Mouse (Mus musculus) heart, adult 18-20 months (tissue): ENCODE data around the gene Ilkap. TPM values are rescaled to one million over a fixed set of nuclear protein-coding genes. Genes with fewer than 3 reads are reported as not detected.

ENCODE experiments used
- DNase-seq, 2 experiments: peaks; one replicate each; pipeline ENCODE4 v3.0.0; 2021 to 2022; ENCODE audit warnings: mixed read lengths in 1 of 2
- long read RNA-seq, 2 experiments: library from polyadenylated mRNA; stranded (forward); transcript quantifications; one replicate each; pipeline ENCODE4 v2.0.0; 2021
- total RNA-seq, 2 experiments: library from RNA; stranded (reverse); gene quantifications; 2 replicates each; pipeline ENCODE4 v1.2.3; 2021

Ilkap gene
- total RNA-seq, result 10 to 100 TPM; 46.9 to 51.0 TPM
- long read RNA-seq, experiment 1, transcript Ilkap-201 (12 exons, 1,368 nt), result major isoform, 37 of 60 reads
- long read RNA-seq, experiment 1, partial matches to known transcripts, result 0 of 60 reads
- long read RNA-seq, experiment 1, other reads (novel, unspliced or antisense), result 21 of 60 reads
- long read RNA-seq, experiment 2, transcript Ilkap-201 (12 exons, 1,368 nt), result major isoform, 18 of 37 reads
- long read RNA-seq, experiment 2, partial matches to known transcripts, result 1 of 37 reads
- long read RNA-seq, experiment 2, other reads (novel, unspliced or antisense), result 17 of 37 reads

DNA sequence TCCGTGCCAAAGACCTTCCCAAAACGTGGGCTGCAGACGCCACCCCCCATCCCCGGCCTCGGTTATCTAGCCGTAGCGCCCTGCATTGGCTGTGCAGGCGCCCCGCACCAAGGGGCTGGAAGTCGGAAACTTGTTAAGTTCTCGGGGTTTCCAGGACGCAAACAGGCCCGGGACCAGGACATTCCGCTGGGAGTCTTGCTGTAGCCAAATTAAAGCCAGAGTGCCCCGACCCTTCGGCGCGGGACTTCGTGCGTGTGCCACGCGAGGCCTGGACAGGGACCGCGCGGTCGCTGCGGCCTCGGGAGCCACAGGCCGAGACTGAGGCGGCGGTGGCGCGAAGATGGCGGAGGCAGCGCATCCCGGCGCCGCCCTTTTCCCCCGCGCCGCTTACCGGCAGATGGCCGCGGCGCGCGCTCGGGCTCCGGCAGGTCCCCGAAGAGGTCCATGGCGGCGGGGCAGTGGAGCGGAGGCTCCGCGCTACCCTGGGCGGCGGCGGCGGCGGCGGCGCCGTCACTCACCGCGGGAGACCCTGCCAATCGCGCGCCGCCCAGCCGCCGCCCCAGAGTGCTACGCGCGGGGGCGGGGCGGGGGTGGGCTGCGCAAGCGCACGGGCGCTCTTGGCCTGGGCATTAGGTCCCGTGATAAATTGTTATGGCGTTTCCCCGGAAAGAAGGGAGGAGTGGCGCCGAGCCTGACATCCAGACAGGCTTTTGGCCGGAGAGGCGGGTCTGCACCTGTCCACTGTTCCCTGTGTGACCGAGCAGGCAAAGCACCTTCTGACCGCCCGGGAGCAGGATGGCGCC, at the start of gene Ilkap:
Gene Ilkap (minus strand): TSS at position 556 of the 803 bp plus-strand sequence.
- peak; percentile 89 to 91 for DNase-seq

DNA sequence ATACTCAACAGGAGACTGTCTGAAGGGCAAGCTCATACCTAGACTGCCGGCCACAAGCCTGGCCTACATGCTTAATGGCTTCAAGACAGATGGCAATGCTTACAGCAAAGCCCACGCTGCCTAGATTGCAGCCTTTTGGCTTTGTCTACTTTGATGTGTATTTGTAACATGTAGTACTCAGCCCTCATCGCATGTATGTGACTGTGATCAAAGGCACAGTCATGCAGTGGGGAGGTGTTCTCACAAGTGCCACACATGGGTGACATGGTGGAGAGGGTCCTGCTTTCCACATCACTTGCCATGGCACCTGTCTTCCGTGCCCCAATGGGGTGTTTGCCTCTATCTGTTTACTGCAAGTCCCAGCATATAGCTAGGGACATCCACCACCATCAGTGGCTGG, 47.9 kb upstream of the Ilkap start:
- no peak for DNase-seq

DNA sequence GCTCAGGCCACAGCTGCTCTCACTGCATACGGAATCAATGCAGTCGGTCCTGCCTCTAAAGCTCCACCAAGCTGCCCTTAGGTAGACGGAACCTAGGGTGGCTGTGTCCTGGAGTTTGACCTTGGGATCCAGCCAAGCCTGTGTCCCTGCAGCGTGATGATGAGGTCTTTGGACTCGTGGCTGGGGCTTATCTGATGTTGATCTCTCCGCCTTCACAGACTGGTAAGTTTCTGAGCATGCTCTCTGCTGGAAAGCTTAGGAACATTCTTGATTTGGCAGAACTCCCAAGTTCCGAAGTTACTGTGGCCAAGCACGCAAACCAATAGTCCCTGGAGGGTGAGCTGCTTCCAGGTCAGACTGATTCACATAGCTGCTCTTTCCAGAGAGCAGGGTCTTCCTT, 47.4 kb upstream of the Ilkap start:
- DNase-seq, result peak; percentile 93 to 95

DNA sequence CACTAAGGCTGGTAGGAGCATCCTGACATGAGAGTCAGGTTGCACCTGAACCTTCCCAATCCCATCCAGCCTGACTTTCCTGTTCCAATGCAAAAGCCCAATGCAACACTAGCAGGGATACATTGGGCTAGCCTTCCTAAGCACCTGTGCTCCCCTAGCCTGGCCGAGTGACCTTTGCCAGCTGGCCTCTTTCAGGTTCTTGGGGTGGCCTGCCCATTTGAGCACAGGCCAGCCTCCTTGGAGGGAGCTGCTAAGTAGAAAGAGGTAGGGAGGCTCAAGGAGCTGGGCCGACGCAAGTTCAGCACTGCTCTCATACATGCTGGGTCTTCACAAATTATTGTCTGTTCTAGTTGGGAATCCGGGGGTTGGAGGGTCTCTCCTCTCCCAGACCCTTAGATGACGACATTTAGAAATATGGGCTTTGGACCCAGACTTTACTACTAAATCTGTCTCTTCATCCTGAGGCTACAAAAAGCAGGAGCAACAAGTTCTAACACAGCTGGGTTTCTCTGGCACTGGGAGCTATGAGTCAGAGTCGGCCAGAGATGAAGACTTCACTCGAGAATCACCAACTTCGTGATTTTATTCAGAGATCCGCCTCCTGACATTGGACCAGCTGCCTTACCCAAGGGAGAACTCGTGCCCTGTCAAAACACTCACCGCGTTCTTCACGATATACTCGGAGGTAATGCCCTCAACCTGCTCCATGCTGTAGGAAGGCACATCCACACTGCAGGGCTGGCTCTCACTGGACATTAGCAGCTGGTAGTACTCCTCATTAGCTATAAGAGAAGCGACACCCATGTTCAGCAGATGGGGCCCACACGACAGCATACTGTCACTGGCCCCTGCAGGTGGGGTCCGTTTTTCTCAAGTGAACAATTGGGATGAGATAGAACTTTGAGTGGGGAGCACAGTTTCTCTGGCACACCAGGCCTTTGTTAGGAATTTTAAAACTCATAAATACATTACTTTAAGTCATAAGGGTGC, 46.5 kb upstream of the Ilkap start:
- DNase-seq, result peak; percentile 57 to 65

DNA sequence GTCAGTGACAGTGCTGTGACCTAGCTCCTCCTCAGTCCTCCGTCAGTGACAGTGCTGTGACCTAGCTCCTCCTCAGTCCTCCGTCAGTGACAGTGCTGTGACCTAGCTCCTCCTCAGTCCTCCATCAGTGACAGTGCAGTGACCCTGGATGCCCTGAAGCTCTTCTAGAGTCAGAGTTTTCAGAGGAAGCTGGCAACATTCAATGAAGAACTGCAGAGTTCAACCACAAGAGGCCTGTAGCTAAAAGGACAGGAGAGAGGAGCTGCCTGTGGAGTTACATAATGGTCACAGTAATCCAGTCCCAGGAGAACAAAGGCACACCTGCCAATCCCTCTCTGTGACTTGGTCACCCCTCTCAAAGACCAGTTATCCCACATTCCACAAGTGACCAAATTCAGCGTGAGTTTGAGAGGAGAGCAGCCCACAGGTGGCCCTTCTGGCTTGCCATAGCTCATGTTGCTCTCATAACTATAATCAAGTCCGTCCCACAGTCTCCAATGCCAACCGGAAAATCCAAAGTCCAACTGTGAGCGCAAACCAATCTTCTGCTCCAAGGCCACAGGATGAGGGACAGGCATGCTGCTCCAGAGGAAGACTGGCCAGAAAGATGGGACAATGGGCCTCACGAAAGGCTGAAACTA, 43.9 kb upstream of the Ilkap start:
- DNase-seq, result no peak

DNA sequence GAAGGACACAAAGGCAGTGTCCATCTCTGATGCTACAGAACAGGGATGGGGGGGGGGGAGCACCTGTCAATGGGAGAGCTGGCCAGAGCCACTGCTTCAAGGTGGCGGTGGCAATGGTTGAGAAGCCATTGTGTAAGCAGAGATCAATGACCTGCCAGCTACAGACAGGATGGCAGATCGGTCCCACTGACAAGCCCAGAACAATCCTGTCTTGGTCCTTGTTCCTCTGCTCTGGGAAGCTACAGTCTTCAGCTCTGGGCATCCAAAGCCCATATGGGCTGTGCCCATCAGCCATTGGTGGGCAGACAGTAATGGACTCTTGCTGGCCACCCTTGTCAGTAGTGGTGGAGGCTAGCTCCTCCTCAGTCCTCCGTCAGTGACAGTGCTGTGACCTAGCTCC, 43.2 kb upstream of the Ilkap start:
- no peak for DNase-seq

DNA sequence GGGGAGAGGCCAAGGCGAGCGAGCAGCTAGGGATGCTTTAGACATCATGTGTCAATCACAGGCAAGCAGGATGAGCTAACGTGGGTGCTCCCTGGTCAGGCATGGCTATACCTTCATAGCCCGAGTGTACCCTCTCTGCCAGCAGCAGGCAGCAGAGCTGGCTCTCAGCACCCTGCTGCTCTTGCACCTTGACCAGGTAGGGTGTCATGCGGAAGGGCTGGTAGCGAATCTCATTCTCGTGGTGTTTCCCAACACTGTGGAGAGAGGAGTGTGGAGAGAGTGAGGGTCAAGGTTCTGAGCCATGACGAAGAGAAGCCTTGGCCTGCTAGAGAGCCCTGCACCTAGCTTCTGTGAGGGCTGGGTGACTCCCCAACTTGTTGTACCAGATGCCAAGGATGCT, 41.2 kb upstream of the Ilkap start:
- no peak for DNase-seq

DNA sequence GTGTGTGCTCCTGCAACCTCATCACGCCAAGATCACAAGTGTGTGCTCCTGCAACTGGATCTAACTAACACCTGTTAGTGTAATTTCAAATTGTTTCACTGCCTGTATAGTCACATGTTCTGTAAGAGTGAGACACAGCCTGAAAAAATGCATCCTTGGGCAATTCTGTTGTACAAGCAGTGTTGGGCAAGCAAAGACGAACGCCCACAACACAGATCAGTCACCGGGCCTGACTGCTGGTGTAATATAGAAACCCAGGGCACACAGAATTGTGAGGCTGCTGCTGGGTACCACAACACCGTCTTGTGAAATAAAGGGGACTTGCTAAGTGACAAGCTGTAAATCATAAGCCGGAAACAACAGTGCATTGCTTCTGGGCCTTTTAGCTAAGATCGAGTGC, 39.0 kb upstream of the Ilkap start:
- no peak for DNase-seq

DNA sequence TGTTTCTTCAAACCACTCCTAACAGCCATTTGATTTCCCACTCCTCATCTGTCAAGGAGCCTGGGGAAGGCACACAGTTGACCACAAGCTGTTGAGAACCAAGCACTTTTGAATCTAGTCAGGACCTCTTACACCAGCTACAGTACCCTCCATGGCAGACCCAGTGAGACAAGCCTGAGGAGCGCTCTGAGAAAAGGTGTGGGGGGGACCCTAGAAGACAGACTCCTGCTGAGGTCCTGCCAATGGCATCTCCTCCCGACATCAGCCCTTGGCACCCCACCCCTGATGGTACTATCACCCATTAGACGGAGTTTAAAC, 38.4 kb upstream of the Ilkap start:
- no peak for DNase-seq

DNA sequence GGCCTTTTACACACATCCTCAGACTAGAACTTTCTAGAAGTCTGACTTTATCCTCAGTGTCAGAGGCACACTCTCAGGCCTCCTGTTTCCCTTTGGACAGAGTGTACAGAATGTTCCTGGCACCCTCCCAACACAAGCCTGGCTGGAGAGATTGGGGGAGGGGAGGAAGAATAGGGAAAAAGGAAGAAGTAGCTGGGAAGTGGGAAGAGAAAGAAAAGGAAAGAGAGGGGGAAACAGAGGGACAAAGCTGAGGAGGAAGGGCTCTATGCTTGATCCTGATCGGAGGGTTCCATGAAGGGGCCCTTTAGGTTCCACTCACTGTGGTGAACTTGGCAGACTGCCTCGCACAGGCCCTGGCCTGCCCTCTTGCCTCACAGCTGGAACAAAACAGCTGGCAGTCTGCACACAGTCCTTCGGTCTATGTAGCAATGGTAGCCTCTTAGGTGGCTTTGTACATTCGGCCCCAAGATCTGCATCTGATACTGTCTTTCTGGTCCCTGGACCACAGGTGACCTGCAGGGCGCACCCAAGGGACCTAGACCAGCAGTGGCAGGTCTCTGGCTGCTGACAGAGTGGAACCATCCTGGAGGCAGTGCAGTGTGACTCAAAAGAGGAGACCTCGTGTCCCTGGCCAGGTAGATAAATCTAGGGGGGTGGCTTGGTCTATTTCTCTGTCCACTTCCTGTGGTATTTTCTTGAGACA, 37.9 kb upstream of the Ilkap start:
- peak; percentile 95 for DNase-seq

DNA sequence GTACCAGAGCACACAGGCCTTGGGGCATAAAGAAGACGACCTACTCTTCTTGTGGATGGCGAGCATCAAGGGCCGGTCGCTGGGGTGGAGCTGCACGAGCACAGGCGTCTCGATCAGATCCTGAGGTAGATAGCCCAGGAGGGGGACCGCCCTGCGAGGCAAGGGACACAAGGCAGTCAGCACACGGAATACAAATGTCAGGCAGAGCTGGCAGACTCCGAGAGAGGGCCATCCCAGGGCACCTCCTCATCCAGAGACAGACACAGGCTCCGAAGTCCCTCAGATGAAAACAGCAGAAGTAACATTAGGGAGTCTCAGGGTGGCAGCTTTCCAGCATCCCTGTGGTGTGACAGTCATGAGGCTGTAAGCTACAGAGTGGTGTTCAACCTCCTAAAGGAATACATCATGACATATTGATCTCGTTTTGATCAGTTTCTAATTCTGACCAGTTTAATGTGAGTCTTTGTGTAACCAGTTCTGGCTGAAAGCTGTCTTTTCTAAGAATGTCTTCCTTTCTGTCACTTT, 37.1 kb upstream of the Ilkap start:
- DNase-seq, result peak in 1 of 2 experiments; percentile 56

DNA sequence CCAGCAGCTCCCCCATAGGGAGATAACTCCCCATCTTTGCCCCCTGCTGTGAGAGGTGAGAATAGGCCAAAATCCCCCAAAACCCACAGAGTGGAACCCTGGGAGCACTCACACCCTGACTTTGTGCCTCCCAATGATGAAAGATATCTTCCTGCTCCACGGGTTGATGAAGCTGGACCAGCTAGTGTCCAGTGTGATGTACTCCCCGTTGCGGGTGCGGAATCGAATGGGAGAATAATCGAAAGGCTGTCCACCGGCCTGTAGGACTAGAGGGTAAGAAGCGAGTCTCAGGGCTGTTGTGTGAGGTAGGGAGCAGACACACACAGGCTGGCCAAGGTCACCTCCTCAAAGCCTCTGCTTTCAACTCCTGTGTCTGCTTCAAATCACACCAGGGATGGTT, 36.3 kb upstream of the Ilkap start:
- DNase-seq, result no peak

DNA sequence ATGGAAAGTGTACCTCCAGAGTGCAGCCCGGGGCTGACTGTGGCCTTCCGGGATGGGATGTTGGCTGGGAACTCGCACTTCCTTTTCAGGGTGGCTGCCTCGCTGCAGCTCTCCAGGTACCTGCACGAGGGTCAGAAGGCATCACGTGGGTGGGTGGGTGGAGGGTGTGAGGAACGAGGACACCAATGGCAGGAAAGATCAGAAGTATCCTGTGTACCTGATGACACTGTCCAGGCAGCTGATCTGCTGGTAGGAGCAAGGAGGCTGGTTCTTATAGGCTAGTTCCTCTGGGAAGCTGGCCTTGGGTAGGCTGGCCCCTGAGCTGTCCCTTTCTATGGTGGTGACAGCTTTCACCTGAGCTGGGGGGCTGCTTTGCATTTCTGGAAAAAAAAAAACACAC, 32.1 kb upstream of the Ilkap start:
- no peak for DNase-seq

DNA sequence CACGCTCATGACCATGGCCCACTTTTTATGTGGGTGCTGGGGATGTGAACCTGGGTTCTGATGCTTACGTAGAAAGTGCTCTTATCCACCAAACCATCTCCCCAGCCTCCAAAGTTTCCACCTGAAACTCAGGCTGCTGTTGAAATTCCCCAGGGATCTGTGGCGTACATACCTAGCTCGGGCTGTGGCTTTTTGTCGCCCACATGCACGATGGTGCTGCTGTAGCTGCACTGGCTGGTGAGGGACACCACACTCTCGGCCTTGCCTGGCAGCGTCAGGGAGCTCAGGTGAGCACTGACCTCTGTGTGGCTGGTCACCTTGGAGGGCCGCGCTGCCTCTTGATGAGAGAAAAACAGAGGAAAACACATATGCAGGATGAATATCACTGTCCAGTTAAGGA, 30.6 kb upstream of the Ilkap start:
- DNase-seq, result no peak

DNA sequence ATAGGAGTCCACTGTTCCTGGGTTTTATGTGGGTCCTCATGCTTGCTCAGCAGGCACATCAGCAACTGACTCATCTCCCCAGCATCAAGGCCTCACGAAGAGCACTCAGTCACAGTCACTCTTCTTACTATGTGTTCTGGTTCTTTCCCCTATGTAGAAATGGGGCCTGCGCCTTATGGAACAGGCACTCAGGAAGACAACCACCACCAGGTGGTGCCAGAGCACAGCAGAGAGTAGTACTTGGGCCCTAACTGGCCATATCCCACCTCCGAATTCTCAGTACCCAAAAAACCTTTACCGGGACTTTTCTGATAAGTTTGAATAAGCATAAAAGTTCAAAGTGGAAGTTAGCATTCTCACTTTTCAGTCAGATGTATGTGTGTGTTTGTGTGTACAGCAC, 30.0 kb upstream of the Ilkap start:
- DNase-seq, result peak; percentile 82 to 95

DNA sequence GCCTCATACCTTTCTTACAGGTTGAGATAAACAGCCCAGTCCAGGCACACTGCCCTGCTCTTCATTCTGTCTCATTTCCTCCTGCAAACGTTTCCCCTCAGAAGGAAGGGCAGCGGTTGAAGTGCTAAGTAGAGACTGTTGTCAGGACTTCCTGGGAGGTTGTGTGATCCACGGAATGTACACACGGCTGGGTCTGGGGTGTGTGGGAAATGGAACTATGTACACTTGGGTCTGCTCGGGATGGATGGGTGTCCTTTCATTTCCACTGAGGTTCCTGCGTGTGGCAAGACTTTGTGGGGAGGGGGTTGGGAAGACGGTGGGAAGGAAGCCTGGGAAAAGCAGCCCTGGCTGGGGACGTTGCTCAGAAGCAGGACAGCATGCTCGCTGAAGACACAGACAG, 27.8 kb upstream of the Ilkap start:
- no peak for DNase-seq

DNA sequence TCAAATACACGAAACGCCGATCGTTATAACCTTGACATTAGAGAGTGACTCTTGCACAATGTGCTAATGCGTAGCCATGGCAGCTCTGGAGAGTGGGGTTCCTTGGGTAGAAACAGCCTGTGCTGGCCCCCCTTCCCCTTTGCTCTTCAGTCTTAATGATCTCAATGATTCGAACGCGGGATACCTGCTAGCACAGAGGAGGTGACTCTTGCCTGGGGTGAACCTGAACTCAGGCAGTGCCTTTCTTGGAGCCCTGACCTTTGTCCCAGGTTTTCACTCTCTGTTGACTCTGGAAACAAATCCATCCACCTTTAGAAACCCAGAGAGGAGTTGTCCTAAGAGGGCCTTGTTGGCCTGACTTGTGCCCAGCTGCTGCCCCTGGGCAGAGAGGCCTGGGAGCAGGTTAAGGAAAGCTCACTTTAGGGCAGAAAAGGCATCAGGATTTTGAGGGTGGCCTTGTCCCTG, 22.0 kb upstream of the Ilkap start:
- DNase-seq, result no peak

DNA sequence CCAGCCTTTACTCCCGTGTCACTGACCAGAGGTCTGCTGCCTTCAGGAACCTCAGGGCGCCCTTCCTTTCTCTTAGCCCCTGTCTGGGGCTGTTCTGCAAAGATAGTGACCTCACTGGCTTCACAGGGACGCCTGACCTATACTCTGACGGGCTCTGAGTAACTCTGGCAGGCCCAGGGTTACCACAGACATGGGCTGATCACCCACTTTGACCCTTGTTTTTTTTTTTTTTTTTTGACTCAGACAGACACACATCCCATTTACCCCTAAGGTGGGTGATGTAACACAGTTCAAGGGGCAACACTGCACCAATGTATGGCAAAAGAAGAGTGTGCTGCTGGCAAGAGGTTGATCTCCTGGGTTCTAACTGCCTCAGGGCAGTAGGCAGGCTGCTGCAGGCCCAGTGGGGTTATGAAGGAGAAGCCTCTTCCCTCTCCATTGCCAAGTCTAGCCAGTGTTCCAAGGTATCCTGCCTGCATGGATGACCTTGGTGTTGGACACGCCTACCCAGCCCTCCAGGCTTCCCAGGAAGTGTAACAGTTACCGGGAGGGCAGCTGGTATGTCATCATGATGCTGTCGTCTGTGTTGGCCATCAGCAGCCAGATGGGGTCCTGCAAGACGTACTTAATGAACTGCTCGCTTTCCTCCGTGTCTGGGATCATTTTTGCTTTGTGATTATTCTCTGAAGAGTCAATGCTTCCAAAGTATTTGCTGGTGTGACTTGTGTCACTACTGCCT, 21.4 kb upstream of the Ilkap start:
- no peak for DNase-seq

DNA sequence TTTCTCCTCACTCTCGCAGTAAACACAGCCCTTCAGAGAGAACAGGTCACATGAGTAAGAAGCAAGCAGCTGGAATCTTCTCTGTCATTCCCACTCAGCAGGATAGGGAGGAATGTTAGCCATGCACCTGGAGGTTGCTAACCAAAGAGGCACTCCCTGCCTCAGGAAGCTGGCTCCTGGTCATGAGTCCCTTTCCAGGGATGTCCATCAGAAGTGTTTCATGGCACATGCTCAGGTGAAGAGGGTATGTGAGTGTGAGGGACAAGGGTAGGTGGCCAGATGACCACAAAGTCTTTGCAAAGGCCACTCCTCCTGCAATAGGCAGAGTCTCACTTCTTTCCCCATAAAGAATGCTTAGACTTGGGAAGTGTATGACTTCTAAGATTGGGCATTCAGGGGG, 19.4 kb upstream of the Ilkap start:
- no peak for DNase-seq

DNA sequence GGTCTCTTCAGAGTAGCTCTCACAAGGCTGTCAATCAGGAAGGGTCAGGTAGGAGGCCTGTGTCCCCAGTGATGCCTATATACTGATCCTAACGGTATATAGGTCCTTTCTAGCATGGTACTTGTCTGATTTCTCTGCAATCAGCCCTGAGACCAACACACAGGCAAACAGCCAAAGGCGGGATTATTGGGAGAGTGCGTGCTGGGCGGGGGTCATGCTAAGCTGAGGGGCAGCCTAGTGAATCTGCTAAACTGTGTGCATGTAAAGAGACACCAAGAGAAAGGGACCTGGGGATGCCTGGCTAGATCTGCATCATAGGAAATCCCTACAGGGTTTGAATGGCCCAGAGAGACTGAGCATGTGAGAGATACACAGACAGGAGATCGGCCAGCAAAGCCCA, 16.7 kb upstream of the Ilkap start:
- DNase-seq, result no peak

DNA sequence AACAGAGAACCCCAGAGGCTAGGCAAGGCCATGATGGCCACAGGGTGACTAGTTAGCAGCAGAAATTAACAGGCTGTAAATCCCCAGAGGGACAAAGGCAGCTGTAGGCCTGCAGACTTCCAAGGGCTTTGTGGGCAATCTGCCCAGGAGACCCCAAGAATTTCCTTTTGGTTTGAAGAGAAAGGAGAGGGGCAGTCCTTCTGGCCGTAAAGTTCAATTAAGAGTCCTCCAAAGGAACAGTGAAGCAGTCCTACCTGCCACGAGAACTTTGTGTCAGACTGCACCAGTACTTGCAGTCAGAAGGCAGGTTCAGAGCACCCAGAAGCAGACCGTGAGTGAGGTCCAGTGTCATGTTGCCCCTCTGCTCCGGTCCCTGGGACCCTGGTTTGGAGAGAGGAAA, 16.3 kb upstream of the Ilkap start:
- no peak for DNase-seq
